Mouse (Mus musculus) brown adipose tissue, adult 24 weeks (tissue): ENCODE results near the gene Nfe2l1. TPM values are rescaled to one million over a fixed set of nuclear protein-coding genes. Genes with fewer than 3 reads are reported as not detected.
A peak's percentile ranks its signal among the peaks of the same experiment; 100 is the strongest.

ENCODE experiments used
- H3K27ac ChIP-seq: fragments of 200-500 bp; replicated peaks from 2 replicates; pipeline ENCODE4 v1.5.1; 2012; ENCODE audit warnings: low read depth, mild to moderate bottlenecking, low read length
- H3K4me1 ChIP-seq: fragments of 200-500 bp; 2 replicates; pipeline ENCODE4 v1.6.1; 2012; ENCODE audit warnings: low read length, mixed read lengths; ENCODE audit not compliant: control insufficient read depth, insufficient read depth, insufficient read length
- H3K4me3 ChIP-seq: fragments of 200-500 bp; 2 replicates; pipeline ENCODE4 v1.5.1; 2012; ENCODE audit warnings: low read depth, mild to moderate bottlenecking, low read length, moderate library complexity; ENCODE audit not compliant: insufficient read depth
- polyA plus RNA-seq: library from polyadenylated mRNA; stranded (reverse); fragments of >200 nt; gene quantifications from 2 replicates; pipeline ENCODE4 v1.2.4, GENCODE M21; 2012; ENCODE audit not compliant: missing spikeins, insufficient read depth, insufficient read length

Nfe2l1 gene
- polyA plus RNA-seq, 1 experiment, result 448 TPM

DNA sequence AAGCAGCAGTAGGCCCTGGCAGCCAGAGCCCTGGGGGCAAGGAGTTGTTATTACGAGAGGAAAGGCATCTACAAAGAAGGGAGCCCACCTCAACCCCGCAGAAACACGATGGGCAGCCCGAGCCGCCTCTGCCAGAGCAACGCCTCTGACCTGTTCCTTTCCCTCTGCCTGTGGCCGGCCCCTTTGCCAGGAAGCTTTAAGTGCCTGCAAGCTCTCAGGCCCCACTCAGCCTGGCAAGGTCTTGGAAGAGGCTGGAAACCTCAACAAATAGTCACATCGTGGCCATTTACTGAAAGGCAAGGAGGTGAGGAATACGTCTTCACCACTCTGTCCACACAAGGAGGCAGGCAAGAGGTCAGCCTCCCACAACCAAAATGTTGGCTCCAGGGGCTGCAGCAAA, 61.5 kb downstream of the Nfe2l1 start:
- H3K4me3 ChIP-seq, result no peak overlapping the region
- H3K27ac ChIP-seq, result peak overlapping the region; percentile 6; the same call in 1 of the 2 replicates

More for the DNA sequence above, 61.5 kb downstream of the Nfe2l1 start:
- peaks cover 27% of the 10 kb centered on the region for H3K4me1 ChIP-seq

Other genes with a start within 250 kb of the Nfe2l1 start
- 4.0 and 7.6 TPM in 2 replicates for gene Snx11, start 52.4 kb downstream of the Nfe2l1 start, polyA plus RNA-seq
- 24.3 and 31.2 TPM in 2 replicates for gene Cbx1, start 40.8 kb downstream of the Nfe2l1 start, polyA plus RNA-seq
- gene Copz2, start 19.9 kb upstream of the Nfe2l1 start, polyA plus RNA-seq, result 55.7 and 98.7 TPM in 2 replicates
- 19.5 and 27.2 TPM in 2 replicates for gene Cdk5rap3, start 86.5 kb upstream of the Nfe2l1 start, polyA plus RNA-seq
- not detected in 2 replicates for gene Prr15l, start 98.1 kb upstream of the Nfe2l1 start, polyA plus RNA-seq
- gene Pnpo, start 114.0 kb upstream of the Nfe2l1 start, polyA plus RNA-seq, result 19.8 and 25.7 TPM in 2 replicates
- gene Sp2, start 153.0 kb upstream of the Nfe2l1 start, polyA plus RNA-seq, result 11.8 and 13.1 TPM in 2 replicates
- gene Sp6, start 183.4 kb upstream of the Nfe2l1 start, polyA plus RNA-seq, result not detected in 2 replicates
- 13.1 and 13.4 TPM in 2 replicates for gene Scrn2, start 200.0 kb upstream of the Nfe2l1 start, polyA plus RNA-seq
- gene Lrrc46, start 211.4 kb upstream of the Nfe2l1 start, polyA plus RNA-seq, result 1.1 TPM in 1 of 2 replicates, not detected in the other
- 121 and 122 TPM in 2 replicates for gene Mrpl10, start 211.6 kb upstream of the Nfe2l1 start, polyA plus RNA-seq
- 0.87 and 1.6 TPM in 2 replicates for gene Osbpl7, start 220.7 kb upstream of the Nfe2l1 start, polyA plus RNA-seq